Mouse (Mus musculus) R1 (cell line): Measurements from ENCODE around the gene B4galnt4.

Experiments
- DNase-seq: peaks from one replicate; pipeline ENCODE4 v3.0.0-alpha.2; 2018; ENCODE audit warnings: low read depth, low spot score

Gene B4galnt4

GRCm38 (mm10) chr7:141119487-141119886 lies 58.6 kb downstream of the B4galnt4 start:
- DNase-seq = peak; percentile 33

- no peak for DNase-seq
Observed at GRCm38 (mm10) chr7:141120605-141121004, 59.7 kb downstream of the B4galnt4 start.

GRCm38 (mm10) chr7:141121051-141121531 lies 60.2 kb downstream of the B4galnt4 start:
- DNase-seq = peak; percentile 30
